Mouse (Mus musculus) hindbrain, embryonic 14.5 days (tissue): ENCODE results near the gene Tmem185b. TPM values are rescaled to one million over a fixed set of nuclear protein-coding genes. Genes with fewer than 3 reads are reported as not detected.

Experiments used
- ATAC-seq: fragments of 200-750 bp; cut with Nextera tagmentation; 2 replicates; pipeline ENCODE4 v1.8.0; 2017; ENCODE audit warnings: moderate number of reproducible peaks, mild to moderate bottlenecking, moderate TSS enrichment, moderate library complexity; ENCODE audit not compliant: low FRiP score
- DNase-seq: peaks from one replicate; pipeline ENCODE4 v3.0.0-alpha.2; 2015; ENCODE audit warnings: low spot score
- H3K27ac ChIP-seq: fragments of 300-500 bp; sonication (generic); 2 replicates; pipeline ENCODE4 v1.5.1; 2014; ENCODE audit warnings: mild to moderate bottlenecking, moderate library complexity
- H3K27me3 ChIP-seq: fragments of 300-500 bp; sonication (generic); 2 replicates; pipeline ENCODE4 v1.6.1; 2014; ENCODE audit warnings: mild to moderate bottlenecking, low read length, mixed read lengths; ENCODE audit not compliant: control insufficient read depth, insufficient read depth
- H3K36me3 ChIP-seq: fragments of 300-500 bp; sonication (generic); replicated peaks from 2 replicates; pipeline ENCODE4 v1.6.1; 2014; ENCODE audit not compliant: control insufficient read depth, insufficient read depth
- H3K4me1 ChIP-seq: fragments of 300-500 bp; sonication (generic); replicated peaks from 2 replicates; pipeline ENCODE4 v1.6.1; 2014; ENCODE audit warnings: antibody characterized with exemption, low read length, mixed read lengths; ENCODE audit not compliant: control insufficient read depth, insufficient read depth
- H3K4me2 ChIP-seq: fragments of 300-500 bp; sonication (generic); replicated peaks from 2 replicates; pipeline ENCODE4 v1.6.1; 2014; ENCODE audit warnings: mild to moderate bottlenecking, moderate library complexity
- H3K4me3 ChIP-seq: fragments of 300-500 bp; sonication (generic); replicated peaks from 2 replicates; pipeline ENCODE4 v1.5.1; 2014; ENCODE audit warnings: mild to moderate bottlenecking, low read length
- H3K9ac ChIP-seq: fragments of 300-500 bp; sonication (generic); 2 replicates; pipeline ENCODE4 v1.6.1; 2014
- H3K9me3 ChIP-seq: fragments of 300-500 bp; sonication (generic); 2 replicates; pipeline ENCODE4 v1.6.1; 2016; ENCODE audit warnings: low read length; ENCODE audit not compliant: control insufficient read depth
- WGBS: fragments of 180-500 bp; shearing (Covaris S2); extraction: QIAGEN DNeasy Blood & Tissue Kit; methylation state at CpG from one replicate; pipeline ENCODE4 v1.1.7; 2014; 5-methylcytosine and 5-hydroxymethylcytosine counted together
- polyA plus RNA-seq: library from polyadenylated mRNA; unstranded; fragments of >200 nt; fragmentation: Nextera tagmentation; extraction: Ambion mirVana; gene quantifications from 2 replicates; pipeline ENCODE4 v1.2.1, GENCODE M21; 2014

Gene Tmem185b
- polyA plus RNA-seq, 1 experiment from 2014 or later = 20.8 TPM

GRCm38 (mm10) chr1:119523826-119524225 lies 2.1 kb upstream of the Tmem185b start:
- H3K9ac ChIP-seq = no peak overlapping the region
- WGBS = 90% methylated on average over 7 of the region's 7 CpGs
- no peak for DNase-seq

GRCm38 (mm10) chr1:119525004-119525444 lies 936 bp upstream of the Tmem185b start:
- no peak overlapping the region for H3K27ac ChIP-seq
- ATAC-seq = no peak
- peak overlapping the region; percentile 73 for H3K4me2 ChIP-seq
- H3K9ac ChIP-seq = peak overlapping the region; percentile 80
- peaks cover 20% of the 10 kb centered on the region for H3K36me3 ChIP-seq
- peak overlapping the region; percentile 62 for H3K4me3 ChIP-seq
- H3K27me3 ChIP-seq = no peaks in the 10 kb centered on the region
- H3K9me3 ChIP-seq = 0 out of 2 replicates have a peak, but pooled peaks cover 3% of the 10 kb centered on the region
- peaks cover 23% of the 10 kb centered on the region for H3K4me1 ChIP-seq
- WGBS = 12% methylated on average over 5 of the region's 5 CpGs
- DNase-seq = peak; percentile 53

More at GRCm38 (mm10) chr1:119523826-119524225, 2.1 kb upstream of the Tmem185b start:
- H3K4me3 ChIP-seq = no peak overlapping the region
- H3K27me3 ChIP-seq = no peaks in the 10 kb centered on the region
- no peak overlapping the region for H3K27ac ChIP-seq
- ATAC-seq = no peak
- H3K9me3 ChIP-seq = no peaks in the 10 kb centered on the region
- no peak overlapping the region for H3K4me2 ChIP-seq
- peaks cover 23% of the 10 kb centered on the region for H3K4me1 ChIP-seq
- peaks cover 10% of the 10 kb centered on the region for H3K36me3 ChIP-seq

GRCm38 (mm10) chr1:119530941-119531340 lies 5.0 kb downstream of the Tmem185b start:
- Histone ChIP-seq H3K36me3 (peaks cover 20% of the 10 kb centered on the region), H3K4me3 (no peak overlapping the region), H3K4me2 (no peak overlapping the region), H3K9me3 (0 out of 2 replicates have a peak, but pooled peaks cover 3% of the 10 kb centered on the region), H3K27me3 (no peaks in the 10 kb centered on the region), H3K4me1 (peaks cover 9% of the 10 kb centered on the region), H3K27ac (no peak overlapping the region), H3K9ac (no peak overlapping the region)
- WGBS = 95% methylated on average over 13 of the region's 13 CpGs
- DNase-seq = no peak
- no peak for ATAC-seq

GRCm38 (mm10) chr1:119532165-119532564 lies 6.2 kb downstream of the Tmem185b start:
- 0 out of 2 replicates have a peak, but pooled peaks cover 3% of the 10 kb centered on the region for H3K9me3 ChIP-seq
- no peak; the same call in 1 of the 2 replicates for ATAC-seq
- H3K4me3 ChIP-seq = no peak overlapping the region
- no peak overlapping the region for H3K9ac ChIP-seq
- WGBS = 96% methylated on average over 6 of the region's 6 CpGs
- DNase-seq = no peak
- H3K27me3 ChIP-seq = no peaks in the 10 kb centered on the region
- H3K36me3 ChIP-seq = peaks cover 20% of the 10 kb centered on the region
- H3K27ac ChIP-seq = no peak overlapping the region
- H3K4me1 ChIP-seq = 0 out of 2 replicates have a peak, but pooled peaks cover under 1% of the 10 kb centered on the region
- no peak overlapping the region for H3K4me2 ChIP-seq

GRCm38 (mm10) chr1:119533093-119533805 lies 7.3 kb downstream of the Tmem185b start:
- Histone ChIP-seq H3K27me3 (no peaks in the 10 kb centered on the region), H3K27ac (no peak overlapping the region)
- peak; percentile 80 for ATAC-seq

GRCm38 (mm10) chr1:119534341-119534740 lies 8.4 kb downstream of the Tmem185b start:
- no peaks in the 10 kb centered on the region for H3K27me3 ChIP-seq
- ATAC-seq = no peak
- peaks cover 5% of the 10 kb centered on the region for H3K36me3 ChIP-seq
- H3K4me1 ChIP-seq = no peaks in the 10 kb centered on the region
- H3K9me3 ChIP-seq = no peaks in the 10 kb centered on the region
- no peak for DNase-seq
- no peak overlapping the region for H3K27ac ChIP-seq
- H3K4me2 ChIP-seq = no peak overlapping the region
- H3K9ac ChIP-seq = no peak overlapping the region
- WGBS = 94% methylated on average over 5 of the region's 5 CpGs
- H3K4me3 ChIP-seq = no peak overlapping the region

More at GRCm38 (mm10) chr1:119533093-119533805, 7.3 kb downstream of the Tmem185b start:
- no peak overlapping the region for H3K4me2 ChIP-seq
- DNase-seq = peak; percentile 41
- WGBS = 76% methylated on average over 18 of the region's 18 CpGs
- no peak overlapping the region for H3K4me3 ChIP-seq
- no peak overlapping the region for H3K9ac ChIP-seq
- H3K36me3 ChIP-seq = peaks cover 16% of the 10 kb centered on the region
- 0 out of 2 replicates have a peak, but pooled peaks cover 3% of the 10 kb centered on the region for H3K9me3 ChIP-seq
- H3K4me1 ChIP-seq = no peaks in the 10 kb centered on the region

GRCm38 (mm10) chr1:119536122-119536521 lies 10.2 kb downstream of the Tmem185b start:
- Histone ChIP-seq H3K9me3 (no peaks in the 10 kb centered on the region), H3K4me2 (no peak overlapping the region), H3K27ac (no peak overlapping the region), H3K4me3 (no peak overlapping the region), H3K4me1 (no peaks in the 10 kb centered on the region), H3K36me3 (no peaks in the 10 kb centered on the region), H3K9ac (no peak overlapping the region), H3K27me3 (no peaks in the 10 kb centered on the region)
- 90% methylated on average over 2 of the region's 2 CpGs for WGBS
- no peak for ATAC-seq
- no peak for DNase-seq

- Histone ChIP-seq H3K4me3 (no peak overlapping the region), H3K4me1 (no peaks in the 10 kb centered on the region), H3K9me3 (no peaks in the 10 kb centered on the region), H3K4me2 (no peak overlapping the region), H3K27me3 (no peaks in the 10 kb centered on the region), H3K36me3 (no peaks in the 10 kb centered on the region), H3K9ac (no peak overlapping the region), H3K27ac (no peak overlapping the region)
- DNase-seq (no peak), ATAC-seq (no peak)
- WGBS = 91% methylated on average over 6 of the region's 6 CpGs
Measured at GRCm38 (mm10) chr1:119537651-119538050, 11.7 kb downstream of the Tmem185b start.

- 68% methylated on average over 2 of the region's 2 CpGs for WGBS
- no peaks in the 10 kb centered on the region for H3K9me3 ChIP-seq
Measured at GRCm38 (mm10) chr1:119539252-119539651, 13.3 kb downstream of the Tmem185b start.

More at GRCm38 (mm10) chr1:119539252-119539651, 13.3 kb downstream of the Tmem185b start:
- Histone ChIP-seq H3K9ac (no peak overlapping the region), H3K4me1 (no peaks in the 10 kb centered on the region), H3K27ac (no peak overlapping the region), H3K4me2 (no peak overlapping the region), H3K27me3 (no peaks in the 10 kb centered on the region), H3K36me3 (no peaks in the 10 kb centered on the region; the same call in 1 of the 2 replicates), H3K4me3 (no peak overlapping the region)
- ATAC-seq (no peak), DNase-seq (no peak)
